Mouse (Mus musculus) large intestine, adult 2 months (tissue): ENCODE data around the gene Lhfpl3. TPM values are rescaled to one million over a fixed set of nuclear protein-coding genes. Genes with fewer than 3 reads are reported as not detected.
"Not testable (repeated sequence)": the region's sequence is repeated elsewhere in the genome, so short reads cannot be mapped to it uniquely, and the experiment has no call there.

Source experiments
- DNase-seq: peaks from one replicate; pipeline ENCODE4 v3.0.0-alpha.2; 2012; ENCODE audit warnings: low read depth, low spot score
- WGBS: fragments of 180-500 bp; shearing (Covaris S2); methylation state at CpG from one replicate; pipeline ENCODE4 v1.1.7; 2018; 5-methylcytosine and 5-hydroxymethylcytosine counted together
- polyA plus RNA-seq: library from polyadenylated mRNA; depleted of rRNA; stranded (reverse); fragments of >200 nt; gene quantifications from 2 replicates; pipeline ENCODE4 v1.2.3, GENCODE M21; 2012; rRNA removed

Gene Lhfpl3
- polyA plus RNA-seq = 0.02 and 0.03 TPM in 2 replicates

DNA sequence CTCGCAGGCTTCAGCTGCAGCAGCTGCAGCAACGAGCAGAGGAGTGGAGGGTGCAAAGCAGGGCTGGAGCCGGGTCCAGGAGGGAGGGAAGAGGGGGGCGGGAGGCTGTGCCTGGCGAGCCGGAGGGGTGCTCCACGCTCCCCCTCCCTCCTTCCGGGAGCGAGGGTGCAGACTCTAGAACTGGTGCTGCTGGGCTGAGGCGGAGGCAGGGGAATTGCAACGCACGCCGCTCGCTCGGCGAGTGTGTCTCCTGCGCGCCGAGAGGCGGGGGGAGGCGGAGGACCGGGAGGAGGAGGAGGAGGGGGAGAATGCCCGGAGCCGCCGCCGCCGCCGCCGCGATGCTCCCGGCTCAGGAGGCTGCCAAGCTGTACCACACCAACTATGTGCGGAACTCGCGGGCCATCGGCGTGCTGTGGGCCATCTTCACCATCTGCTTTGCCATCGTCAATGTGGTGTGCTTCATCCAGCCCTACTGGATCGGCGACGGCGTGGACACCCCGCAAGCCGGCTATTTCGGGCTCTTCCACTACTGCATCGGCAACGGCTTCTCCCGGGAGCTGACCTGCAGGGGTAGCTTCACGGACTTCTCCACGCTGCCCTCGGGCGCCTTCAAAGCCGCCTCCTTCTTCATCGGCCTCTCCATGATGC, at the start of gene Lhfpl3:
Lhfpl3 (plus strand) TSS at position 175 of the 648 bp plus-strand sequence.
- no peak for DNase-seq
- 1% methylated on average over 45 of the region's 53 CpGs for WGBS

DNA sequence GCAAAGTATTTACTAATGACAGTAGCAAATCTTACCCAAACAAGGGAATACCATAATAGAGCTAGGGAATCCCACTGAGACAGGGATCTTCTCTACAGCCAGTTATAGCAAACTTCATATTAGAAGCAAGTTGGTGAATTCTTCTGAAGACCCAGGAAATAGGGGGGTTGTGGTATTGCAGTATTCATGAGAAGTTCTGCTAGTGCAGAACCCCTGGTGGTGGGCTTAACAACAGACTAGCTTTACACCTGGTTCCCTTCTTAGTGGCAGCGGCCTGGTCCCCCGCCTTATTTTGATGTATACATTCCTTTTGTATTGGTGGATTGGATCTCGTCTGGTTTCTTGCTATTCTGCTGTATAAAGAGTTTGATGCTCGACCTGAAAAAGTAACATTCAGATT, 39.6 kb upstream of the Lhfpl3 start:
- 74% methylated on average over 4 of the region's 4 CpGs for WGBS
- DNase-seq = not testable (repeated sequence)

DNA sequence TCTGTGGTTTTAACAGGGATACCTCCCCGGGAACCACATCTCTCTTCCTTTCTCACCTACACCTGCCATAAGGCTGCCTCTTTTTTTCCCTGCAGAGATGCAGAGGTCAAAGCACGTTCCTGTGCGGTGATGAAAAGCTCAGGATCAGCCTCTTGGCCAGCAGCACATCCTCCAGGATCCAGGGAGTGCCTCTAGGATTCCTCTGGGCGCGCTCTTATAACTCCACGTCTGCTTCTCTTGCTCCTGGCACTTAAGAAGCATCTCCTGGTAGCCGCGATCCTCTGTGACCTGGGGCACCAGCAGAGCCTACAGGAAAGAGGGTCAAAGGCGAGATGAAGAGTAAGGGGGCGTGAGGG, 352 bp upstream of the Lhfpl3 start:
- WGBS = 5% methylated on average over 10 of the region's 10 CpGs
- DNase-seq = no peak

- no peak for DNase-seq
- whole genome bisulfite sequencing = 1% methylated on average over 20 of the region's 20 CpGs
These were observed 718 bp downstream of the Lhfpl3 start for GRCm38 (mm10) chr5:22746533-22747021.

DNA sequence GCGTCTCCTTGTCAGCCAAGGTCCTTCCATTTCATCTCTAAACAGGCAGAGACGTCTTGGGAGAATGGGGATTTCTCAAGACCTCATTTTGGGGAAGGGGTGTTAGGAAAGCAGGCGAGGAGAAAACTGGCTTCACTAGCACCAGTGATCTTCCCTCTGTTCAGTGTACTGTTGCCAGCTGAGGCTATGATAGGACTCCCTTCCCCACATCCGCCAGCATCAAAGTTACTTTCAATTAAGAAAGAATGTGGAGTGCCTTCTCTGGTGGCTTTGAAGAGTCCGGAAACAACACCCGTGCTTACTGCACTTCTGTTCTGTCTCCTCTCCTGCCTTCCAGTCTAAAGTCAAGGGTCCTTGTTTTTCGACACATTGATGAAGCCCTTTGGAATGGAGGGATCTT, 1.4 kb downstream of the Lhfpl3 start:
- 3% methylated on average over 7 of the region's 7 CpGs for WGBS
- no peak for DNase-seq

GRCm38 (mm10) chr5:22757261-22757660, 11.4 kb downstream of the Lhfpl3 start:
- 39% methylated on average over 3 of the region's 3 CpGs for WGBS

DNA sequence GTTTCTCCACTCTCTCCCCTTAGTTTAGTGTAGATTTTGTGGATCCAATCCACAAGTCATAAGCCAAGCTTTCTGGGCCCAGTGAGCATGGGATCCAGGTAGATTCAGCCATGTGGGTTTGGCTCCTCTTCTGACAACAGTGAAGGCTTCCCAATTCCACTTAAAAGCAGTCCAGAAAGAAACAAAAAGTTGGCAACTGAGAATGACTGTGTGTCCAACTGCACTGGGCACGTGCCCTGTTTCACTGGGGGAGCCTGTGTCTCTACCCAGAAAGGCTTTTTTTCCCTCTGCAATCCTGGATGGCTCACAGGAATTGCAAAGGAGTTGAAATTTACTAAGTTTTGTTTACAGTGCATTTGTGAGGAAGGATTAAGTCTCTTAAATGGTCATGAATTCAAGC, 24.9 kb downstream of the Lhfpl3 start:
- WGBS = 21% methylated on average over 1 of the region's 1 CpGs
- DNase-seq = no peak

More at GRCm38 (mm10) chr5:22757261-22757660, 11.4 kb downstream of the Lhfpl3 start:
- no peak for DNase-seq

GRCm38 (mm10) chr5:22795361-22795760, 49.5 kb downstream of the Lhfpl3 start:
- 34% methylated on average over 1 of the region's 1 CpGs for WGBS
- DNase-seq = no peak

- WGBS = 70% methylated on average over 4 of the region's 4 CpGs
- DNase-seq = no peak
These were observed 67.6 kb downstream of the Lhfpl3 start for GRCm38 (mm10) chr5:22813426-22813825.

DNA sequence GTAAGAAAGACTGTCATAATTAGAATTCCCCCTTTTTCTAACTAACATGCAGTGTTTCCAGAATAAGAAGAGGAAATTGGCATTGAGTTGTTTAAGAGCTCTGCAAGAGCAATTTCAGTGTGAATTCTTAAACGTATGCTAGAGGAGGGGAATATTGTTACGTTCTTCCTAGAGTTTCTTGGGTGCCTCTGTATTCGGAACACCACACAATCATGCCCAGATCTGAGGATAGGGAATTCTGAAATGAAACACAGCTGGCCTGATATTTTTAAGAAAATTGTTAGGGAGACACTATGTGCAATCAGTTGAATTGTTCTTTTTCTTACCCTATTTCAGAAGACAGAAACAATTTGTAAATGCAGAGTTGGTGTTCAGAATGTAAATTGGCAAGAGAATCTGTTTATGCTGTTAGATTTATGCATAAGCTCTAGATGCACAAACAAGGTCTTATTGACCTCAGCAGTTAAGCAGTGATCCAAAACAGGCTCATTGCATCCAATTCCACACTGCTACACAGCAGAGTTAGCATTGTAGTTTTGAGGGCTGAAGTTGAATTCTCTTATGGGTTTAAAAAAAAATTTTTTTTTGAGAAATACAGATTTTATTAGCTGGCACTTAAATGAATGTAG, 84.1 kb downstream of the Lhfpl3 start:
- no peak for DNase-seq
- 78% methylated on average over 3 of the region's 3 CpGs for WGBS

DNA sequence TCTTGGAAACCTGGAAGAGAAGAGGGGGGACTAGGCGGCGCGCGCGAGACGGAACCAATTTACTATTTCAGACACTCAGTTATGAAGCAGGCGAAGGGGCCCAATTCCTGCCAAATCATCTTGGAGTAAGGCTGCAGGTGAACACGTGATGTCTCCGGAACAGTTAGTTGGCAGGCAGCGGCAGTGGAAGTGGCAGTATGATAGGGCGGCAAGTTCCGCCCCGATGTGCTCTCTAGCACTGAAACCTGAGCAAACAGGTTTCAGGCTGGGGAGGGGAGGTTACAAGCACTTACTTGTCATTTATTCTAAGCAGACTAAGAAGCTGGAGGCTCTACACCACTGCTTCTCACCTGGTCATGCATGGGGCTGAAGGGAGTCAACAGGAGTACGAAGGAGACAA, 105.7 kb downstream of the Lhfpl3 start:
- 51% methylated on average over 14 of the region's 14 CpGs for WGBS
- DNase-seq = no peak

DNA sequence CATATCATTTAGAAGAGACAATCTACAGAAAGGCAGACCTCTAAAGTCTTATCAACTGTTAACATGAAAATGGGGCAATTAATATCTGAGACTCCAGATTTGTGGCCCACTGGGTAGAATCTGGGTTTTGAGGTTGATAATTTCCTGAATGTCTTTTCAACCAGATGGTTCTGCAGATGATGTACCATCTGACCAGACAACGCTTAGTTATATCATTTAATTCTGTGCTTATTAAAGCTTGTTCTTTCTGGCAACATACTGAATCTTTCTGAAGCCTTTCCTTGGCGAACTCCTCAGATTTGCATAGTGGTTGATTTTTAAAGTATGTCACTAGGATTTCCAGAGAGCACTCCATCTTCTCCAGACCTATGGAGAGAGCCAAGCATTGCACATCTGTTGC, 107.6 kb downstream of the Lhfpl3 start:
- DNase-seq = no peak
- 83% methylated on average over 2 of the region's 2 CpGs for WGBS

GRCm38 (mm10) chr5:22856480-22856879, 110.6 kb downstream of the Lhfpl3 start:
- no peak for DNase-seq
- 24% methylated on average over 4 of the region's 4 CpGs for WGBS

DNA sequence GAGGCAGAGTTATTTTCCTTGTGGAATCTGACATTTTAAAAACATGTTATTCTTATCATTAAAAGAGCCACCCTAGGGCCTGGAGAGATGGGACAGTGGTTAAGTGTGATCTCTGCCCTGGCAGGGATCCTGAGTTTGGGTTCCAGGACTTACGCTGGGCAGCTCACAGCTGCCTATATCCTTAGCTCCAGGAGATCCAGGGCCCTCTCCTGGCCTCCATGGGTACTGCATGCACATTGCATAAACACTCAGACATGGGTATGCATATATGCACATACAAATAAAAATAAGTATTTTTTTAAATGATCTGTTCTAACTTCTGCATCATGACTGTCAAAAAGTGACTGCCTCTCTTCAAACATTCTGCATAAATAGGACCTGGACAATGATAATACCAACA, 115.5 kb downstream of the Lhfpl3 start:
- no peak for DNase-seq
- WGBS = 32% methylated on average over 1 of the region's 1 CpGs

GRCm38 (mm10) chr5:22869031-22869430, 123.2 kb downstream of the Lhfpl3 start:
- WGBS = 85% methylated on average over 5 of the region's 5 CpGs
- DNase-seq = no peak

- 73% methylated on average over 1 of the region's 1 CpGs for WGBS
- DNase-seq = no peak
These were observed 126.6 kb downstream of the Lhfpl3 start for GRCm38 (mm10) chr5:22872417-22872816.

- DNase-seq = no peak
These were observed 142.5 kb downstream of the Lhfpl3 start for GRCm38 (mm10) chr5:22888345-22888744.

DNA sequence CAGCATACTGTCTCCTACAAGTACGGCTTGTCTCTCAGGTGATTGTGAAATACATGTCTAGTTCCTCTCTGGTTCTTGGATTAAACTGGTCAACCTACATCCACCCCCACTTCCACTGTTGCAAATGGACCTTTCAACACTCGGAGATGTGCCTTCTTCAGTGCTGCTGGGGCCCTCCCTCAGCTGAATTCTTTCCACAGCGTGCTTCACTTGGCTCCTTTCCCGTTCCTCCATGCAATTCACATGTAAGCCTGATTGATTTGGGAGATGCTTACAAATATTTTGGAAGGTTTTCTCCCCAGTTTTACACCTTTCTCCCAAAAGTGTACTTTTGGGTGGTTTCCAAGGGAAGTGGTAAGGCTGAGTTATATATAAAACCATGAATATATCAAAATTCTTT, 143.6 kb downstream of the Lhfpl3 start:
- WGBS = 71% methylated on average over 4 of the region's 4 CpGs

More at GRCm38 (mm10) chr5:22888345-22888744, 142.5 kb downstream of the Lhfpl3 start:
- 80% methylated on average over 3 of the region's 3 CpGs for WGBS

GRCm38 (mm10) chr5:22897228-22897627, 151.4 kb downstream of the Lhfpl3 start:
- WGBS = 64% methylated on average over 3 of the region's 3 CpGs
- no peak for DNase-seq

More for the DNA sequence above, 143.6 kb downstream of the Lhfpl3 start:
- no peak for DNase-seq

DNA sequence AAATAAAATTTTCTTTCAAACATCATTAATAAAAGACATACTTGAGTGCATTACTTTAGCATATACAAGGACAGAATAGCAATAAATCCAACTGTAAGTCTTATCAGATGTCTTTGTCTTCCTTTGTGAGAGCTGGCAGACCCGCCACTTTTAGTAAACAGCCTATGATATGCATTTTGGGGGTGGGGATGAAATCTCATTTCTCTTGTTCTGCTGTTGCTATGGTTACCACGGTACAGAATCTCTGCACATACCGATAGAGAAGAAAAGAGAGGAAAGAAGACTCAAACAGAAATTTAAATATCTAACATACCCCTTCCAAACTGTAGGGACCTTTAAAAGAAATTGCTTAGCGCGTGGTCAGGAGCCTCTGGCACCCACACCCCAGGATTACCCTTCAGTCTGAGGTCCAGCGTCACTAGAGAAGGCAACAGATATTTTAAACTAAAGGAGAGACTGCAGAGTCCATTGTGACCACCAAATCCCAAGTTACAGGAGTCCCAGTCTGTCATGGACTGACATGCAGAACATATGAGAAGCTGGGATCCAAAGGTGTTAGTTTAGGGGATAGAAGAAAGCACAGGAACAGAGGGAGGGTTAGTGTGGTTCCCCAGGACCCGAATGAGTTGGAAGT, 151.9 kb downstream of the Lhfpl3 start:
- 72% methylated on average over 7 of the region's 7 CpGs for WGBS
- no peak for DNase-seq

DNA sequence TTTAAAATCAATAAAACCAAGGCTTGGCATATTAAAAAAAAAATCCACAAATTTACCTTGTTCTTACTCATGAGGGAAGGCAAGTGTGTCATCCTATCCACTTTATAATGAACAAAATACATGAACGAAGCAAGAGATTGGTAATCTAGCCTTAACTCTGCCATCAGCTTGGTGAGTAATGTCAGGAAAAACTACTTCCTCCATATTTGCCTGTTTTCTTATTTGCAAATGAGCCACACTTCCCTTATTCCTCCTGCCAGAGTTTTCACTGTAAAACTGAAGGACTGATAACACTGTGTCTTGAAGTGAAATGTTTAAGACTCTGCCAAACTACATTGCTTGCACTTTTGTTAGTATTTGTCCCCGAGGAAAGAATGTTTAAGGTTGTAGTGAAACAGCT, 152.7 kb downstream of the Lhfpl3 start:
- no peak for DNase-seq
- WGBS = 58% methylated on average over 2 of the region's 2 CpGs
